Mouse (Mus musculus) heart, embryonic 11.5 days (tissue): ENCODE results near the gene Nckap1. TPM values are rescaled to one million over a fixed set of nuclear protein-coding genes. Genes with fewer than 3 reads are reported as not detected.
A peak's percentile ranks its signal among the peaks of the same experiment; 100 is the strongest.

Experiments used
- ATAC-seq: fragments of 200-750 bp; cut with Nextera tagmentation; replicated peaks from 2 replicates; pipeline ENCODE4 v1.8.0; 2017; ENCODE audit warnings: moderate library complexity; ENCODE audit not compliant: insufficient number of reproducible peaks, low FRiP score, low TSS enrichment
- H3K27ac ChIP-seq: fragments of 300-500 bp; sonication (generic); 2 replicates; pipeline ENCODE4 v1.5.1; 2014; ENCODE audit warnings: mild to moderate bottlenecking, low read depth, low read length
- H3K27me3 ChIP-seq: fragments of 300-500 bp; sonication (generic); 2 replicates; pipeline ENCODE4 v1.6.1; 2014; ENCODE audit warnings: mild to moderate bottlenecking, low read length, mixed read lengths; ENCODE audit not compliant: control insufficient read depth, insufficient read depth
- H3K36me3 ChIP-seq: fragments of 300-500 bp; sonication (generic); 2 replicates; pipeline ENCODE4 v1.6.1; 2014; ENCODE audit warnings: mild to moderate bottlenecking, low read length, moderate library complexity, mixed read lengths; ENCODE audit not compliant: control insufficient read depth, insufficient read depth
- H3K4me1 ChIP-seq: fragments of 300-500 bp; sonication (generic); 2 replicates; pipeline ENCODE4 v1.6.1; 2014; ENCODE audit warnings: low read length; ENCODE audit not compliant: control insufficient read depth, insufficient read depth
- H3K4me2 ChIP-seq: fragments of 300-500 bp; sonication (generic); 2 replicates; pipeline ENCODE4 v1.6.1; 2014; ENCODE audit warnings: mild to moderate bottlenecking, moderate library complexity
- H3K4me3 ChIP-seq: fragments of 300-500 bp; sonication (generic); 2 replicates; pipeline ENCODE4 v1.5.1; 2014; ENCODE audit warnings: low read depth, low read length
- H3K9ac ChIP-seq: fragments of 300-500 bp; sonication (generic); 2 replicates; pipeline ENCODE4 v1.6.1; 2014; ENCODE audit warnings: mild to moderate bottlenecking, low read depth, low read length, moderate library complexity
- H3K9me3 ChIP-seq: fragments of 300-500 bp; sonication (generic); replicated peaks from 2 replicates; pipeline ENCODE4 v1.6.1; 2016; ENCODE audit warnings: low read length; ENCODE audit not compliant: control insufficient read depth
- WGBS: fragments of 180-500 bp; shearing (Covaris S2); extraction: QIAGEN DNeasy Blood & Tissue Kit; methylation state at CpG from one replicate; pipeline ENCODE4 v1.1.7; 2014; ENCODE audit not compliant: insufficient replicate concordance; 5-methylcytosine and 5-hydroxymethylcytosine counted together
- polyA plus RNA-seq: library from polyadenylated mRNA; unstranded; fragments of >200 nt; fragmentation: Nextera tagmentation; extraction: Ambion mirVana; gene quantifications from 2 replicates; pipeline ENCODE4 v1.2.1, GENCODE M21; 2014

Nckap1 gene
- polyA plus RNA-seq, 1 experiment from 2014 or later: 51.6 TPM

DNA sequence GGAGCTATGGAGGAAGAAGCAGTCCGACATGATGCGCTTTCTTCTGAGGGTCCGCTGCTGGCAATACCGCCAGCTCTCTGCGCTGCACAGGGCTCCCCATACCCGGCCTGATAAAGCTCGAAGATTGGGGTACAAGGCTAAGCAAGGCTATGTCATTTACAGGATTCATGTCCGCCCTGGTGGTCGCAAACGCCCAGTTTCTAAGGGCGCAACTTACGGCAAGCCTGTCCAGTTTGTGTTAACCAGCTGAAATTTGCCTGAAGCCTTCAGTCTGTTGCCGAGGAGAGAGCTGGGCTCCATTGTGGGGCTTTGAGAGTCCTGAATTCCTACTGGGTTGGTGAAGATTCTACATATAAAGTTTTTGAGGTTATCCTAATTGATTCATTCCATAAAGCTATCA, 21.6 kb upstream of the Nckap1 start:
- Histone ChIP-seq H3K4me2 (no peak overlapping the region), H3K9ac (no peak overlapping the region), H3K36me3 (no peaks in the 10 kb centered on the region), H3K4me1 (no peaks in the 10 kb centered on the region), H3K9me3 (no peaks in the 10 kb centered on the region), H3K27ac (no peak overlapping the region), H3K4me3 (no peak overlapping the region), H3K27me3 (no peaks in the 10 kb centered on the region)
- 82% methylated on average over 13 of the region's 13 CpGs for WGBS
- no peak for ATAC-seq

DNA sequence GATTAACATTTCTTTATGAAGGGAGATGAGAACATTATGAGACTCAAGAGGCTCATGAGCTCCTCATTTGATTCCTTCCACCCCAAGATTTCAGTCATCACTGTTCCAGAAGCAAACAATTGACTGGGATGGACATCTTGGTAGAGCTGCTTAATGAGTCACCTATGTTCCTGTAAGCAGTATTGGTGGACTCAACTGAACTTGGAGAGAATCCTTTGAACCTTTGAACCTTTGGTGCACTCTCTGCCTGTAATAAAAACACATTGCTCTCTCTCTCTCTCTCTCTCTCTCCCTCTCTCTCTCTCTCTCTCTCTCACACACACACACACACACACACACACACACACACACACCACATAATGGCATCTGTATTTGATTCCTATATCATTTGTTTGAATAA, 19.4 kb upstream of the Nckap1 start:
- H3K27me3 ChIP-seq: no peaks in the 10 kb centered on the region
- ATAC-seq: no peak
- H3K9me3 ChIP-seq: no peaks in the 10 kb centered on the region
- H3K4me2 ChIP-seq: no peak overlapping the region
- H3K27ac ChIP-seq: no peak overlapping the region
- no peak overlapping the region for H3K4me3 ChIP-seq
- no peak overlapping the region for H3K9ac ChIP-seq
- no peaks in the 10 kb centered on the region for H3K4me1 ChIP-seq
- H3K36me3 ChIP-seq: no peaks in the 10 kb centered on the region

DNA sequence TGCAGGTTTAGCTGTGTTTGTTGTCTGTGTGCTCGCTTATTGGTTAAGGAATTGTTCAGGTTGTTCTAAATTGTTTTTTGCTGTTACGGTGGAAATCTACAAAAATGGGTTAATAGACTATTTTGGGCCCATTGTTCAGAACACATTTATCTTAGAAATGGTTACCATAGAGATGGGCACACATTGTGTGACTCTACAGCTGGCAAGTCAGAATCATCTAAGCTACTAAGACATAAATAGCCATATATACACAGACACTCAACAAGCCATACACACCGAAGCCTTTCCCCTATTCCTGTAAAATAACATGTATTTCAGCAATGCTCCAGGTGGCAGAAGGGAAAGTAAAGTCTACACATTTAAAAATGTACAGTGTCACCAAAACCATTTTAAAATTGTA, 18.7 kb upstream of the Nckap1 start:
- no peak overlapping the region for H3K27ac ChIP-seq
- H3K4me3 ChIP-seq: no peak overlapping the region
- H3K4me1 ChIP-seq: no peaks in the 10 kb centered on the region
- 84% methylated on average over 3 of the region's 3 CpGs for WGBS
- no peaks in the 10 kb centered on the region for H3K9me3 ChIP-seq
- no peaks in the 10 kb centered on the region for H3K36me3 ChIP-seq
- ATAC-seq: no peak
- no peak overlapping the region for H3K9ac ChIP-seq
- H3K4me2 ChIP-seq: no peak overlapping the region
- H3K27me3 ChIP-seq: no peaks in the 10 kb centered on the region

DNA sequence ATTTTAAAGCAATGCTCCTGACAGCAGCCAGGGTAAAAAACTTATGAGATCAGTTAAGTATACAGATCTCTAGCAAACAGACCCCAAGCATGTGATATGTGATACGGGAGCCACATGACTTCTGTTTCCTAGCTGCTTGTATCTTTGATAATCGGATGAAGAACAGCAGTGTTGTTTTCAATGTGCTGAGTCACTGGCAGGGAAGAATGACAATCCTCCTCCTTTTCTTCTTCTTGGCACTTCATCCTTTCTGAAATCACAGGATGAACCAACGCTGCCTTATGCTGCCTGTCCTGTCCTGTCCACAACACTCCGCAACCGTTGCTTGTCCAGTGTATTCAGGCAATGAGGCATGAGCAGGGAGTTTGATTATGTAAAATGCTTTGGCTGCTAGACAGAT, 15.8 kb upstream of the Nckap1 start:
- Histone ChIP-seq H3K9ac (no peak overlapping the region), H3K36me3 (no peaks in the 10 kb centered on the region), H3K4me1 (no peaks in the 10 kb centered on the region), H3K4me3 (no peak overlapping the region), H3K9me3 (no peaks in the 10 kb centered on the region), H3K27me3 (no peaks in the 10 kb centered on the region), H3K4me2 (no peak overlapping the region), H3K27ac (no peak overlapping the region)
- WGBS: 74% methylated on average over 5 of the region's 5 CpGs
- no peak for ATAC-seq

DNA sequence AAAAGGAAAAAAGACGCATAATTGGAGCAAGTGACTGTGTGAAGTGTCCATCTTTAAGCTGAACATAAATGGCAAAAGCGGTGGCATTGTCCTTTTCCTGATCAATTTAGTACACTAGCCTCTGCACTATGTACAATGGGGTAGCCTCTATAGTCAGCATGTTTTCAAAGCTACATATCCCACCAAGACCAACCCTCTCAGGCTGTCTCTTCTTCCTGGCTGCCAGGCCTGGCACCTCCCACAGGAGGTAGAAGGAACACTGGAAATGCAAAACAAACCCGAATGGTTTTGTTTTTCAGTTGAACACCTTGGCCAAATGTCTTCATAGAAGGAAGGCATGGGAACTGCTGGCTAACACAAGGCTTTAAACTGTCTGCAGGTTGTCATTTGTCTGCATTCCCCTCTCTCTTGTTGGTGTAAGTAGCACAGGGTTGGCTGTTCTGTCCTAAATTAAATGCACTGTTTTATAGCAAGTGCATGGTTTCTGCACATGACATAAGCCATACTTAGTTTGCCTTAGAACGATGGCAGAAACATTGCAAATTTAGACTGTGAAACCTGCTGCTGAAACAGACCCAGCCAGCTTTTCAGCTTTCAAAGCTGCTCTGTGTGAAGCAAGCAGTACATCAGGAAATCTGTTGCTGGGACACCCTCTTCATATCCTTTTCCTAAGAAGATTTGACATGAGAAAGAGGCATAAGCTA, 13.2 kb upstream of the Nckap1 start:
- no peak overlapping the region for H3K9ac ChIP-seq
- no peak for ATAC-seq
- no peak overlapping the region for H3K4me3 ChIP-seq
- H3K27me3 ChIP-seq: no peaks in the 10 kb centered on the region
- H3K9me3 ChIP-seq: no peaks in the 10 kb centered on the region
- H3K36me3 ChIP-seq: no peaks in the 10 kb centered on the region
- no peak overlapping the region for H3K4me2 ChIP-seq
- WGBS: 67% methylated on average over 4 of the region's 4 CpGs
- H3K27ac ChIP-seq: no peak overlapping the region
- H3K4me1 ChIP-seq: no peaks in the 10 kb centered on the region

DNA sequence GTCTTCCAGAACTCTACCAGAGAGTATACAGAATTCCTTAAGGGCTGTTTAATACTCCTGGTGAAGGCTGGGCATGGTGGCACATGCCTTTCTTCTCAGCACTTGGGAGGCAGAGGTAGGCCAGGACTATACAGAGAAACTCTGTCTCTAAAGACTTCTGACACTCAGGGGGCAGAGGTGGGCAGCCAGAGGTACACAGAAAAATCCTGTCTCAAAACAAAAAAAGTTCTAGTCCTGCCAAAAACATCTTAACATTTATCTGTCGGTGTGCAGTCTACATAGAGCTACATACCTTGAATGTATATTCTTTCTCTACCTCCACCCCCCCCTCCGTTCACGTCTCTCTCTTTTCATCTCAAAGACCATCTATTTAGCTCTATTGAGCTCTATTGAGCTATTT, 1.2 kb upstream of the Nckap1 start:
- 95% methylated on average over 3 of the region's 3 CpGs for WGBS
- no peak overlapping the region for H3K27ac ChIP-seq
- H3K4me3 ChIP-seq: no peak overlapping the region
- no peak overlapping the region for H3K4me2 ChIP-seq
- no peaks in the 10 kb centered on the region for H3K27me3 ChIP-seq
- ATAC-seq: no peak
- no peak overlapping the region for H3K9ac ChIP-seq
- H3K36me3 ChIP-seq: no peaks in the 10 kb centered on the region
- peaks cover 8% of the 10 kb centered on the region for H3K4me1 ChIP-seq
- no peaks in the 10 kb centered on the region for H3K9me3 ChIP-seq

DNA sequence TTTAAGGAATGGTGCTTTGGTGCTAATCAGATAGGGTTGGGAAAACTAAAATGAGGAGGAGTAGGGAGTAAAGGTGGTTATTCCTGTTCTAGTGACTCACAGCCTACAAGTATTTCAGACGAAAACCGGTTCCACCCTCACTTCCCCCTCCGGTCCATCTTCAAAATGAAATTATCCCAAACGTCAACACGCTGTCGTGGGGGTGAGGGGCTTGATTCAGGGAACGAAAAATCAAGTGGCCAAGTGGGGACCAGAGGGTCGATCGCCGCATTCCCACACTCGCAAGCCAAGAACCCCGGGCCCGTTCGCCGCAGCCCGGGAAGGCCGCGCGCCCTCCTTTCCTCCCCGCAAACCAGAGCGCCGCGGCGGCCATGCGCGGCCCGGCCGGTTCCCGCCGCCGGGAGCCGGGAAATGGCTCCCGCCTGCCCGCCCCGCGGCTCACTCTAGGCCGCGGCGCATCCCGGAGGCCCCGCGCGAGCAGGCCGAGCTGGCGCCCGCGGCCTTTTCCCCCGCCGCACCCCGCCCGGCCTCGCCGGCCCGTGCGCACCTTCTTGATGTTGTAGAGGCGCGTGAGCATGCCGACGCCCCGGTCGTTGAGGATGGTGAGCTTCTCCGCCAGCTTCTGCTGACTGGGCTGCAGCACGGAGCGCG, 744 bp downstream of the Nckap1 start:
- WGBS: under 1% methylated on average over 50 of the region's 65 CpGs
- Histone ChIP-seq H3K9ac (peak overlapping the region; percentile 99), H3K27ac (peak overlapping the region; percentile 98), H3K4me2 (peak overlapping the region; percentile 71), H3K4me3 (peak overlapping the region; percentile 93), H3K27me3 (no peaks in the 10 kb centered on the region), H3K36me3 (no peaks in the 10 kb centered on the region), H3K4me1 (peaks cover 12% of the 10 kb centered on the region), H3K9me3 (no peaks in the 10 kb centered on the region)
- peak; percentile 66 for ATAC-seq

DNA sequence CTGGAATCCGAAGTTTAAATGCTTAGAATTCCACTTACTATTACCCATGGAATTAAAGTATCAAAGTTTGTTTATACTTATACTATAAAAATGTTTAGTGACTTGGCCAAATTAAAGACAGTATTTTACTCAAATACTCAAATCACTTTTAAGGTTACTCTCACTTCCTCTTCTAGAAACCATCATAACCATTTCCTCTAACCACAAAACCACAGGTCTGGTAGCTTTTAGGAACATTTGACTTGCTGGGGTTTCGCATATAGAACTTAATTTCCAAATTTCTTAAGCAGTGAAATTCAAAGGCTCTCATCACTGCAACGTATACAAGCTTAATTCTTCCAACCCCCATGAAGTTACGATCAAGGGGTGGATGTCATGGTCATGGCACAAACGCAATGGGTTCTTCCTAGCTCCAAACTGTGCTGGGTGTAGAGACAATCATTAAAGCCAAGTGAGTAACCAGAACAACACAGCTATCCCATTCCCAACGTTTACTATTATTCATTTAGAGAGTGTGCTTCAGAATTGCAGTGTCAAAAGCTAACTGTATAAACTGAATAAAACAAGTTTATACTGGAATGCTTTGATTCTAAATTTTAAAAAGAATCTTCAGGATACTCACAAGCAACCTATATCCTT, 1.8 kb downstream of the Nckap1 start:
- no peaks in the 10 kb centered on the region for H3K27me3 ChIP-seq
- 44% methylated on average over 6 of the region's 6 CpGs for WGBS
- H3K9ac ChIP-seq: no peak overlapping the region; the same call in 1 of the 2 replicates
- H3K4me1 ChIP-seq: peaks cover 12% of the 10 kb centered on the region
- peak overlapping the region; percentile 23 for H3K4me3 ChIP-seq
- H3K4me2 ChIP-seq: peak overlapping the region; percentile 57
- H3K9me3 ChIP-seq: no peaks in the 10 kb centered on the region
- no peak overlapping the region for H3K27ac ChIP-seq
- no peak for ATAC-seq
- H3K36me3 ChIP-seq: no peaks in the 10 kb centered on the region
